Mouse (Mus musculus): Measurements from ENCODE around the gene Slc9a3. TPM values are rescaled to one million over a fixed set of nuclear protein-coding genes. Genes with fewer than 3 reads are reported as not detected.

Gene Slc9a3
- 0.11 and 0.47 TPM in 2 replicates for polyA plus RNA-seq (2014; fragmentation: Nextera tagmentation; extraction: Ambion mirVana)

- DNase-seq (ENCODE audit: low spot score) (peak; percentile 53), ATAC-seq (replicated peaks; ENCODE audit: low FRiP score, low TSS enrichment, low read depth) (0 out of 2 replicates have a peak, but pooled peaks have one; percentile 27)
- Histone ChIP-seq H3K4me1 (replicated peaks; ENCODE audit: control insufficient read depth, insufficient read depth, low read length) (no peaks in the 10 kb centered on the region), H3K4me2 (ENCODE audit: low read length) (peak within 1 kb of the TSS; percentile 54), H3K9ac (ENCODE audit: low read length) (0 out of 2 replicates have a peak within 1 kb of the TSS, but pooled peaks have one; percentile 13), H3K4me3 (ENCODE audit: low read depth, low read length) (peak within 1 kb of the TSS; percentile 29), H3K27ac (ENCODE audit: low read depth) (no peak within 1 kb of the TSS), H3K27me3 (replicated peaks; ENCODE audit: control insufficient read depth, insufficient read depth, low read length) (peaks cover 54% of the 10 kb centered on the region), H3K36me3 (ENCODE audit: control insufficient read depth, insufficient read depth, low read length) (no peaks in the 10 kb centered on the region), H3K9me3 (ENCODE audit: control insufficient read depth, low read length) (no peaks in the 10 kb centered on the region)
- WGBS = under 1% methylated on average over 35 of the region's 35 CpGs
These were observed at the start of gene Slc9a3 for GRCm38 (mm10) chr13:74121141-74121602. Gene Slc9a3, plus strand, starts transcription at chr13:74121457.

GRCm38 (mm10) chr13:74071714-74072113 lies 49.5 kb upstream of the Slc9a3 start:
- Histone ChIP-seq H3K9ac (ENCODE audit: low read length) (no peak overlapping the region), H3K27ac (ENCODE audit: low read depth) (no peak overlapping the region), H3K27me3 (replicated peaks; ENCODE audit: control insufficient read depth, insufficient read depth, low read length) (no peaks in the 10 kb centered on the region), H3K9me3 (ENCODE audit: control insufficient read depth, low read length) (no peaks in the 10 kb centered on the region), H3K4me3 (ENCODE audit: low read depth, low read length) (no peak overlapping the region), H3K4me2 (ENCODE audit: low read length) (no peak overlapping the region), H3K36me3 (ENCODE audit: control insufficient read depth, insufficient read depth, low read length) (no peaks in the 10 kb centered on the region), H3K4me1 (replicated peaks; ENCODE audit: control insufficient read depth, insufficient read depth, low read length) (no peaks in the 10 kb centered on the region)
- 77% methylated on average over 3 of the region's 3 CpGs for WGBS
- ATAC-seq (replicated peaks; ENCODE audit: low FRiP score, low TSS enrichment, low read depth) (no peak), DNase-seq (ENCODE audit: low spot score) (no peak)

GRCm38 (mm10) chr13:74073369-74073768 lies 47.9 kb upstream of the Slc9a3 start:
- WGBS = 89% methylated on average over 7 of the region's 7 CpGs
- no peak for DNase-seq (ENCODE audit: low spot score)
- ATAC-seq (replicated peaks; ENCODE audit: low FRiP score, low TSS enrichment, low read depth) = no peak
- Histone ChIP-seq H3K27ac (ENCODE audit: low read depth) (no peak overlapping the region), H3K4me1 (replicated peaks; ENCODE audit: control insufficient read depth, insufficient read depth, low read length) (no peaks in the 10 kb centered on the region), H3K36me3 (ENCODE audit: control insufficient read depth, insufficient read depth, low read length) (no peaks in the 10 kb centered on the region), H3K4me3 (ENCODE audit: low read depth, low read length) (no peak overlapping the region), H3K9ac (ENCODE audit: low read length) (no peak overlapping the region), H3K9me3 (ENCODE audit: control insufficient read depth, low read length) (no peaks in the 10 kb centered on the region), H3K27me3 (replicated peaks; ENCODE audit: control insufficient read depth, insufficient read depth, low read length) (no peaks in the 10 kb centered on the region), H3K4me2 (ENCODE audit: low read length) (no peak overlapping the region)

- H3K9me3 ChIP-seq (ENCODE audit: control insufficient read depth, low read length) = no peaks in the 10 kb centered on the region
- ATAC-seq (replicated peaks; ENCODE audit: low FRiP score, low TSS enrichment, low read depth) (no peak), DNase-seq (ENCODE audit: low spot score) (no peak)
- no peak overlapping the region for H3K27ac ChIP-seq (ENCODE audit: low read depth)
- H3K4me2 ChIP-seq (ENCODE audit: low read length) = no peak overlapping the region
- H3K9ac ChIP-seq (ENCODE audit: low read length) = no peak overlapping the region
- 76% methylated on average over 3 of the region's 3 CpGs for WGBS
- H3K4me3 ChIP-seq (ENCODE audit: low read depth, low read length) = no peak overlapping the region
- no peaks in the 10 kb centered on the region for H3K4me1 ChIP-seq (replicated peaks; ENCODE audit: control insufficient read depth, insufficient read depth, low read length)
- no peaks in the 10 kb centered on the region for H3K36me3 ChIP-seq (ENCODE audit: control insufficient read depth, insufficient read depth, low read length)
- H3K27me3 ChIP-seq (replicated peaks; ENCODE audit: control insufficient read depth, insufficient read depth, low read length) = no peaks in the 10 kb centered on the region
These were observed 31.0 kb upstream of the Slc9a3 start for GRCm38 (mm10) chr13:74090265-74090664.

- Histone ChIP-seq H3K27me3 (replicated peaks; ENCODE audit: control insufficient read depth, insufficient read depth, low read length) (no peaks in the 10 kb centered on the region), H3K9ac (ENCODE audit: low read length) (no peak overlapping the region), H3K4me3 (ENCODE audit: low read depth, low read length) (no peak overlapping the region), H3K36me3 (ENCODE audit: control insufficient read depth, insufficient read depth, low read length) (no peaks in the 10 kb centered on the region), H3K4me1 (replicated peaks; ENCODE audit: control insufficient read depth, insufficient read depth, low read length) (no peaks in the 10 kb centered on the region), H3K27ac (ENCODE audit: low read depth) (no peak overlapping the region), H3K4me2 (ENCODE audit: low read length) (no peak overlapping the region), H3K9me3 (ENCODE audit: control insufficient read depth, low read length) (no peaks in the 10 kb centered on the region)
- ATAC-seq (replicated peaks; ENCODE audit: low FRiP score, low TSS enrichment, low read depth) (no peak), DNase-seq (ENCODE audit: low spot score) (no peak)
- WGBS = 62% methylated on average over 2 of the region's 2 CpGs
These were observed 25.3 kb upstream of the Slc9a3 start for GRCm38 (mm10) chr13:74095936-74096335.

DNA sequence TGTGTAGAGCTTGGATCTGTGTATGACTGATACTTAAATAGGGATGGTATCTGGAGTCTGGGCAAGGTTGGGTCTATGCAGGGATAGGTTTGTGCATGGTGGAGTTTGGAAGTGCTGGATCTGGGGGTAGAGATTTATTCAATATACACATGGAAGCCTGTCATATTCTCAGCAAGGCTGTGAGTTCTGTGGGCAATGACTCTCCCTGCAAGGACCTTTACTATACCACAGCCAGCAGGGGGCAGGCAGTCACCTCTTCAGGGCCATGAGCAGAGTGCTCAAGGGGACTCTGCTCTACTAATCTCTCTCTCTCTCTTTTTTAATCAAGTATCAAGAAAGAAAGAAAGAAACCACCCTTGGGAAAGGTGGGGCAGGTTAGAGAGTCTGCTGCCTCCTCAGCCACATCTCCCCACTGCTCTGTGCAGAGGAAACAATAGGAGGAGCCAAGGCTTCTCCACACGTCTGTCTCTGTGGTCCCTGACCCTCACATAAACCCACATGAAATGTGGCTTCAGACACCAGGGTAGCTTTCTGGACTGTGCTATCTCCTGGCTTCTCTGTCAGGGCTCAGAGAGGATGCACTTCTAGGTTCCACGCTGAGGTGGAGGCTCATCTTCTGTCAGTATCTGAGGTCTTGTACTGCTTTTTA lies 24.4 kb upstream of the Slc9a3 start:
- no peak overlapping the region for H3K4me3 ChIP-seq (ENCODE audit: low read depth, low read length)
- no peaks in the 10 kb centered on the region for H3K36me3 ChIP-seq (ENCODE audit: control insufficient read depth, insufficient read depth, low read length)
- H3K4me1 ChIP-seq (replicated peaks; ENCODE audit: control insufficient read depth, insufficient read depth, low read length) = no peaks in the 10 kb centered on the region
- H3K9ac ChIP-seq (ENCODE audit: low read length) = no peak overlapping the region
- 40% methylated on average over 2 of the region's 2 CpGs for WGBS
- no peaks in the 10 kb centered on the region for H3K9me3 ChIP-seq (ENCODE audit: control insufficient read depth, low read length)
- H3K4me2 ChIP-seq (ENCODE audit: low read length) = no peak overlapping the region
- peak; percentile 68 for DNase-seq (ENCODE audit: low spot score)
- H3K27ac ChIP-seq (ENCODE audit: low read depth) = no peak overlapping the region
- ATAC-seq (replicated peaks; ENCODE audit: low FRiP score, low TSS enrichment, low read depth) = peak; percentile 61
- H3K27me3 ChIP-seq (replicated peaks; ENCODE audit: control insufficient read depth, insufficient read depth, low read length) = no peaks in the 10 kb centered on the region

- Histone ChIP-seq H3K4me2 (ENCODE audit: low read length) (no peak overlapping the region), H3K4me3 (ENCODE audit: low read depth, low read length) (no peak overlapping the region), H3K9ac (ENCODE audit: low read length) (no peak overlapping the region), H3K36me3 (ENCODE audit: control insufficient read depth, insufficient read depth, low read length) (no peaks in the 10 kb centered on the region), H3K27ac (ENCODE audit: low read depth) (no peak overlapping the region), H3K9me3 (ENCODE audit: control insufficient read depth, low read length) (no peaks in the 10 kb centered on the region), H3K4me1 (replicated peaks; ENCODE audit: control insufficient read depth, insufficient read depth, low read length) (no peaks in the 10 kb centered on the region), H3K27me3 (replicated peaks; ENCODE audit: control insufficient read depth, insufficient read depth, low read length) (no peaks in the 10 kb centered on the region)
- ATAC-seq (replicated peaks; ENCODE audit: low FRiP score, low TSS enrichment, low read depth) (no peak), DNase-seq (ENCODE audit: low spot score) (peak; percentile 51)
- WGBS = 69% methylated on average over 6 of the region's 6 CpGs
These were observed 22.3 kb upstream of the Slc9a3 start for GRCm38 (mm10) chr13:74098913-74099312.

GRCm38 (mm10) chr13:74102108-74102830 lies 19.0 kb upstream of the Slc9a3 start:
- H3K4me2 ChIP-seq (ENCODE audit: low read length) = no peak overlapping the region
- peak; percentile 59 for DNase-seq (ENCODE audit: low spot score)
- no peaks in the 10 kb centered on the region for H3K36me3 ChIP-seq (ENCODE audit: control insufficient read depth, insufficient read depth, low read length)
- H3K4me1 ChIP-seq (replicated peaks; ENCODE audit: control insufficient read depth, insufficient read depth, low read length) = no peaks in the 10 kb centered on the region
- no peak overlapping the region for H3K9ac ChIP-seq (ENCODE audit: low read length)
- no peak overlapping the region for H3K4me3 ChIP-seq (ENCODE audit: low read depth, low read length)
- H3K9me3 ChIP-seq (ENCODE audit: control insufficient read depth, low read length) = no peaks in the 10 kb centered on the region
- H3K27ac ChIP-seq (ENCODE audit: low read depth) = no peak overlapping the region
- ATAC-seq (replicated peaks; ENCODE audit: low FRiP score, low TSS enrichment, low read depth) = peak; percentile 64
- WGBS = 78% methylated on average over 8 of the region's 8 CpGs
- no peaks in the 10 kb centered on the region for H3K27me3 ChIP-seq (replicated peaks; ENCODE audit: control insufficient read depth, insufficient read depth, low read length)
